ENCODE assay signal across 12 mouse cellular contexts in genomic region chr2:118125211-118125939, GRCm38 (mm10). TPM values are rescaled to one million over a fixed set of nuclear protein-coding genes. Genes with fewer than 3 reads are reported as not detected.
A peak's percentile ranks its signal among the peaks of the same experiment; 100 is the strongest.
DNase-seq lines count a peak whose midpoint lies in the region; ATAC-seq and TF ChIP-seq lines count a peak whose summit lies in the region.
"Had no signal": no experiment of that assay in that cellular context is flagged by ENCODE, and none has a peak within 500 bp of the region (broad histone marks: within the 10 kb centered on the region; RNA-seq: fewer than 3 reads in every experiment).

No protein-coding gene starts in this region.

- H3K4me2 ChIP-seq in hindbrain, postnatal 0 days (ENCODE audit: low read depth, low read length), result no peak overlapping the region
- H3K4me2 ChIP-seq: embryonic facial prominence, embryonic 15.5 days had no signal

- WGBS in kidney, adult 2 months, result 37% methylated on average over 11 of the region's 11 CpGs
- 75% methylated on average over 11 of the region's 11 CpGs for WGBS in hindbrain, postnatal 0 days

- H3K36me3 ChIP-seq in kidney, adult 2 months (ENCODE audit: control insufficient read depth, insufficient read depth, low read length), result no peaks in the 10 kb centered on the region; the same call in 1 of the 2 replicates
- H3K36me3 ChIP-seq in hindbrain, postnatal 0 days (ENCODE audit: insufficient read depth, low read length), result 0 out of 2 replicates have a peak, but pooled peaks cover 4% of the 10 kb centered on the region

- TF ChIP-seq CTCF in kidney, adult 2 months (conservative IDR thresholded peaks at IDR 0.05; ENCODE audit: insufficient read depth, insufficient read length, low read depth, low read length), result no peak
- TF ChIP-seq CTCF in hindbrain, postnatal 0 days (IDR thresholded peaks at IDR 0.05; ENCODE audit: low read depth), result no peak

- H3K27me3 ChIP-seq in kidney, adult 2 months (replicated peaks; ENCODE audit: control insufficient read depth, insufficient read depth, low read length), result no peaks in the 10 kb centered on the region
- no peaks in the 10 kb centered on the region for H3K27me3 ChIP-seq in hindbrain, postnatal 0 days (ENCODE audit: insufficient read depth, low read length)
- H3K27me3 ChIP-seq: embryonic facial prominence, embryonic 15.5 days had no signal

- H3K27ac ChIP-seq in kidney, adult 2 months (ENCODE audit: insufficient read depth, low read depth, low read length), result peak overlapping the region; percentile 56
- no peak overlapping the region for H3K27ac ChIP-seq in hindbrain, postnatal 0 days
- H3K27ac ChIP-seq: embryonic facial prominence, embryonic 15.5 days had no signal

- TF ChIP-seq POLR2A in kidney, adult 2 months (IDR thresholded peaks at IDR 0.05; ENCODE audit: low read depth, low read length), result no peak

- H3K4me3 ChIP-seq in kidney, adult 2 months (ENCODE audit: insufficient read depth, low read depth, low read length), result no peak overlapping the region
- no peak overlapping the region for H3K4me3 ChIP-seq in hindbrain, postnatal 0 days (ENCODE audit: low read length)
- H3K4me3 ChIP-seq: embryonic facial prominence, embryonic 15.5 days had no signal

- DNase-seq in adrenal gland, adult (ENCODE audit: inconsistent age in 2 of 2, low spot score in 1 of 2), result peak; percentile 49 to 60
- no peak for DNase-seq in adrenal gland, postnatal 25 days
- peak; percentile 16 for DNase-seq in testis, postnatal 10 days (ENCODE audit: low spot score)
- no peak for DNase-seq in testis, postnatal 14 days (ENCODE audit: low spot score)
- DNase-seq in kidney, adult 2 months, result peak; percentile 80
- DNase-seq in kidney, postnatal 4 days, result peak; percentile 49 to 70
- no peak for DNase-seq in hindbrain, postnatal 0 days (ENCODE audit: low spot score)
- DNase-seq in right cerebral cortex, postnatal 10 days (ENCODE audit: low spot score in 2 of 2), result no peak
- DNase-seq: cerebellum, postnatal 14 days; heart, postnatal 4 days; thymus, adult 2 months had no signal

- H3K4me1 ChIP-seq in kidney, adult 2 months (ENCODE audit: control insufficient read depth, insufficient read depth, low read length), result peaks cover 3% of the 10 kb centered on the region; the same call in 1 of the 2 replicates
- no peaks in the 10 kb centered on the region for H3K4me1 ChIP-seq in hindbrain, postnatal 0 days (ENCODE audit: insufficient read depth, low read length)

- H3K9ac ChIP-seq in hindbrain, postnatal 0 days (replicated peaks; ENCODE audit: low read length), result no peak overlapping the region
- H3K9ac ChIP-seq: embryonic facial prominence, embryonic 15.5 days had no signal

- no peaks in the 10 kb centered on the region for H3K9me3 ChIP-seq in hindbrain, postnatal 0 days (ENCODE audit: low read length)
- H3K9me3 ChIP-seq: embryonic facial prominence, embryonic 15.5 days had no signal

- no peak for ATAC-seq in hindbrain, postnatal 0 days

RNA-seq across cellular contexts. Expression of gene Thbs1, which starts 13.7 kb away (rescaled TPM):
- 8.0 and 8.5 TPM in 2 replicates for total RNA-seq in adrenal gland, postnatal 25 days (2021)
- polyA plus RNA-seq in kidney, adult 2 months (2012; rRNA removed), result 19.8 and 20.6 TPM in 2 replicates
- 12.5 and 13.6 TPM in 2 replicates for total RNA-seq in hindbrain, postnatal 0 days (2014; rRNA removed)
- polyA plus RNA-seq in hindbrain, postnatal 0 days (2015; fragmentation: Nextera tagmentation; extraction: Ambion mirVana), result 3.3 and 3.7 TPM in 2 replicates

Comparison
In these comparisons a context has a peak if more than half of its experiments do, and no peak if none do; other contexts are left out.
1. DNase-seq: peak in adrenal gland, adult (2 of 2), testis, postnatal 10 days (single experiment), kidney, adult 2 months (single experiment) and kidney, postnatal 4 days (2 of 2); none in adrenal gland, postnatal 25 days (single experiment), testis, postnatal 14 days (single experiment), hindbrain, postnatal 0 days (single experiment) and right cerebral cortex, postnatal 10 days (0 of 2).